Mouse (Mus musculus) natural killer cell, adult 2 months (primary cell): ENCODE results near the gene Fam184b.
A peak's percentile ranks its signal among the peaks of the same experiment; 100 is the strongest.

Source experiments
- DNase-seq, 2 experiments: peaks; one replicate each; pipeline ENCODE4 v3.0.0; 2022; ENCODE audit warnings: low spot score in 2 of 2

Fam184b gene

GRCm38 (mm10) chr5:45514599-45514998, 124.8 kb downstream of the Fam184b start:
- DNase-seq, result no peak

- no peak for DNase-seq
These were observed 125.9 kb downstream of the Fam184b start for GRCm38 (mm10) chr5:45513511-45513910.

- DNase-seq, result no peak
These were observed 126.5 kb downstream of the Fam184b start for GRCm38 (mm10) chr5:45512908-45513307.

- no peak for DNase-seq
These were observed 129.3 kb downstream of the Fam184b start for GRCm38 (mm10) chr5:45510071-45510470.

GRCm38 (mm10) chr5:45497564-45497963, 141.8 kb downstream of the Fam184b start:
- DNase-seq, result no peak

GRCm38 (mm10) chr5:45496930-45497550, 142.4 kb downstream of the Fam184b start:
- DNase-seq, result no peak

GRCm38 (mm10) chr5:45496479-45496878, 142.9 kb downstream of the Fam184b start:
- DNase-seq, result no peak

- DNase-seq, result no peak
These were observed 143.4 kb downstream of the Fam184b start for GRCm38 (mm10) chr5:45496042-45496441.

- DNase-seq, result no peak
These were observed 143.9 kb downstream of the Fam184b start for GRCm38 (mm10) chr5:45495429-45495975.

- DNase-seq, result no peak
These were observed 145.2 kb downstream of the Fam184b start for GRCm38 (mm10) chr5:45494093-45494755.

GRCm38 (mm10) chr5:45493191-45494092, 146.0 kb downstream of the Fam184b start, which contains the start of gene Lap3:
Lap3 (plus strand) TSS chr5:45493374.
- peak; percentile 98 to 99 for DNase-seq

GRCm38 (mm10) chr5:45491776-45492175, 147.6 kb downstream of the Fam184b start:
- DNase-seq, result no peak

GRCm38 (mm10) chr5:45483654-45484053, 155.8 kb downstream of the Fam184b start:
- no peak for DNase-seq

- no peak for DNase-seq
These were observed 156.8 kb downstream of the Fam184b start for GRCm38 (mm10) chr5:45482607-45483006.

- no peak for DNase-seq
These were observed 158.3 kb downstream of the Fam184b start for GRCm38 (mm10) chr5:45481125-45481524.

GRCm38 (mm10) chr5:45480066-45480465, 159.3 kb downstream of the Fam184b start:
- no peak for DNase-seq
